Mouse (Mus musculus) ZHBTc4 (cell line): ENCODE data around the gene Mamstr.
A peak's percentile ranks its signal among the peaks of the same experiment; 100 is the strongest.

Experiments used
- DNase-seq: peaks from one replicate; pipeline ENCODE4 v3.0.0-alpha.2; 2011; ENCODE audit warnings: low read depth, low spot score

Gene Mamstr

DNA sequence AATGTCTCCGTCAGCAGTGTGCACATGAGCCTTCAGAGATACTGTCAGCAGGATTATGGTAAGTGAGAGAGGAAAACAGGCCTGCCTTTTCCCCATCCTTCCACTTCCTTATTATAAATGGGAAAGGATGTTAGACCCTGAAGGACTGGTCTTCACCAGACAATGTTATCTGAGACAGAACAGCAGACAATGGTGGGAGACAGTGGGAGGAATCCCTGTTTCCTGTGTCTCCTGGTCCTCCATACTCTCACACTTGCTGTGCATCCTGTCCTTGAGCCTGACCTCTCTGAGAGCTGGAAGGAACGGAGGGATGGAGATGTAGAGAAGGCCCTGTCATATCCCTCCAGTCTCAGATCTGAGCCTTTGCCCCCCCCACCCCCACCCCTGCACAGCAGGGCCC is 52.6 kb downstream of the Mamstr start:
- DNase-seq = no peak

DNA sequence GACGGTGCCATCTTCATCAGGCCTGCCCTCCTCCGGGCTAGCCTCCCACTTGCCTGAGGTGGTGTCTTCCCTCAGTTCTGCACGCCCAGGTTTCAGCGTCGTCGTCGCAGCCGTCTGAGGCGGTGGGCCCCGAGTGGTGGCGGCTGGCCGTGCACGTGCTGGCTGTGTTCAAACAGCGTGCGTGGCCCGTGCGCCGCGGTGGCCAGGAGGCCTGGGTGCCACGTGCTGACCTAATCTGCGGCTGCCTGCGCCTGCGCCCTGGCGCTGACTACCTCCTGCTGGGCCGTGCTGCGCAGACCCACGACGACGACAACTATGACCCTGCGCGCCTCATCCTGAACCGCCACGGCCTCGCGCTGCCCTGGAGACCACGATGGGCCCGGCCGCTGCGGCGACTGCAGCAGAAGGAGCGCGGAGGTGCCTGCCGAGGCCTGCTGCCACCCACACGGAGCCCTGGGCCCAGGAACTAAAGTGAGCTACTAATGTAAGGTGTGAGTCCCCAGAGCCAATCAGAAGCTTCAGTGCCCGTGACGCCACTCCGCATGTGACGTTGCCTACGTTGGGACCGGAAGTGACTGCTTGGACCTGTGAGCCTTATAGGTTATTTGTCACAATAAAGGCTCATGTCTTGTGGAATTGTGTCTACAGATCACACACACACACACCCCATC is 54.3 kb downstream of the Mamstr start, which contains the start of gene Sec1:
TSS of gene Sec1 (minus strand) at position 482 of the 671 bp plus-strand sequence.
- DNase-seq = peak; percentile 77

DNA sequence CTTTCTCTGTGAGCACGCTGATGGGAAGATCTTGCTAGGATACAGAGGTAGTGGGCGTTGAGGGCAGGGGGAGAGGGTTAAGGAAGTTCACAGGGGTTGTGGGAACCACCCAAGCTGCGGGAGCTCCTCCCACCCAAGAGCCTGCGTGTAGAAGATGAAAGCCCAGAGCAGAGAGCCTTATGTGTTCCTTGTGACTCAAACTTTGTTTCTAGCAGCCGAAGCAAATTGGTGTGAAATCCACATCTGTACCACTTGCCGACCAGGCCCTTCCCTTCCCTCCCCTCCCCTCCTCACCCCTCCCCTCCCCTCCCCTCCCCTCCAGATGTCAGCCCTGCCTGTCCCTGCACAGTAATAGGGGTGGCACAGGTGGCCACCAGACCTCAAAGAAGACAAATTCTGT is 55.3 kb downstream of the Mamstr start:
- no peak for DNase-seq
